Mouse (Mus musculus) liver, embryonic 16.5 days (tissue): ENCODE measurements around the gene Ankrd28. TPM values are rescaled to one million over a fixed set of nuclear protein-coding genes. Genes with fewer than 3 reads are reported as not detected.

Experiments
- ATAC-seq: fragments of 200-750 bp; cut with Nextera tagmentation; 2 replicates; pipeline ENCODE4 v1.8.0; 2017; ENCODE audit warnings: low read depth, mild to moderate bottlenecking, moderate number of reproducible peaks, moderate library complexity
- H3K27ac ChIP-seq: fragments of 300-500 bp; sonication (generic); 2 replicates; pipeline ENCODE4 v1.5.1; 2014; ENCODE audit warnings: mild to moderate bottlenecking, low read length
- H3K27me3 ChIP-seq: fragments of 300-500 bp; sonication (generic); 2 replicates; pipeline ENCODE4 v1.6.1; 2014; ENCODE audit warnings: low read depth, low read length, mixed read lengths; ENCODE audit not compliant: control insufficient read depth, insufficient read depth
- H3K36me3 ChIP-seq: fragments of 300-500 bp; sonication (generic); 2 replicates; pipeline ENCODE4 v1.6.1; 2014; ENCODE audit warnings: mild to moderate bottlenecking; ENCODE audit not compliant: control insufficient read depth, insufficient read depth
- H3K4me1 ChIP-seq: fragments of 300-500 bp; sonication (generic); 2 replicates; pipeline ENCODE4 v1.6.1; 2014; ENCODE audit warnings: low read depth, low read length, mixed read lengths; ENCODE audit not compliant: control insufficient read depth
- H3K4me2 ChIP-seq: fragments of 300-500 bp; sonication (generic); 2 replicates; pipeline ENCODE4 v1.6.1; 2014; ENCODE audit warnings: low read depth, low read length, mixed read lengths
- H3K4me3 ChIP-seq: fragments of 300-500 bp; sonication (generic); 2 replicates; pipeline ENCODE4 v1.5.1; 2014; ENCODE audit warnings: low read depth, mild to moderate bottlenecking, low read length
- H3K9ac ChIP-seq: fragments of 300-500 bp; sonication (generic); 2 replicates; pipeline ENCODE4 v1.6.1; 2014; ENCODE audit warnings: low read depth, low read length
- H3K9me3 ChIP-seq: fragments of 300-500 bp; sonication (generic); replicated peaks from 2 replicates; pipeline ENCODE4 v1.6.1; 2016; ENCODE audit warnings: low read length; ENCODE audit not compliant: control insufficient read depth
- WGBS: fragments of 180-500 bp; shearing (Covaris S2); extraction: QIAGEN DNeasy Blood & Tissue Kit; methylation state at CpG from one replicate; pipeline ENCODE4 v1.1.7; 2014; ENCODE audit not compliant: insufficient replicate concordance; 5-methylcytosine and 5-hydroxymethylcytosine counted together
- polyA plus RNA-seq: library from polyadenylated mRNA; unstranded; fragments of >200 nt; fragmentation: Nextera tagmentation; extraction: Ambion mirVana; gene quantifications from 2 replicates; pipeline ENCODE4 v1.2.1, GENCODE M21; 2015

Gene Ankrd28
- polyA plus RNA-seq, 1 experiment from 2014 or later, result 3.9 TPM

DNA sequence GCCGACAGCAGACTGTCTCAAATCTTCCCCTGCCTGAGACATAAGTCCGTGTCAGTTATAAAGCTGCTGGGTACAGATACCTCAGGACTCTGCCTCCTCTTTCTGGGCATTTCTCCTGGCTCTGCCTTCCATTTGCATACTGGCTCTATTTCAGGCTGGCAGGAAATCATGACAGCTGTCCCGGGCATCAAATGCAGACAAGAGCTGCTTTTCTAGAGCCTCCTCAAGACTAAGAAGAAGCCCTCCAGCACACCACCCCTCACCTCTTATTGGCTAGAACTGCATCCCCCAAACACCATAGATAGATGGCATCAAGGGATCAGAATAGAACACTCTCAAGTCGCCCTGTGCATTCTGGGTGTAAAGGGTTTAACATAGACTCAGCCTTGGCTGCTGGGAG is 24.2 kb upstream of the Ankrd28 start:
- Histone ChIP-seq H3K27ac (no peak overlapping the region), H3K4me3 (no peak overlapping the region), H3K9ac (no peak overlapping the region), H3K9me3 (no peaks in the 10 kb centered on the region), H3K27me3 (no peaks in the 10 kb centered on the region), H3K4me1 (no peaks in the 10 kb centered on the region), H3K36me3 (no peaks in the 10 kb centered on the region), H3K4me2 (no peak overlapping the region)
- whole genome bisulfite sequencing, result 53% methylated on average over 4 of the region's 4 CpGs
- no peak for ATAC-seq

DNA sequence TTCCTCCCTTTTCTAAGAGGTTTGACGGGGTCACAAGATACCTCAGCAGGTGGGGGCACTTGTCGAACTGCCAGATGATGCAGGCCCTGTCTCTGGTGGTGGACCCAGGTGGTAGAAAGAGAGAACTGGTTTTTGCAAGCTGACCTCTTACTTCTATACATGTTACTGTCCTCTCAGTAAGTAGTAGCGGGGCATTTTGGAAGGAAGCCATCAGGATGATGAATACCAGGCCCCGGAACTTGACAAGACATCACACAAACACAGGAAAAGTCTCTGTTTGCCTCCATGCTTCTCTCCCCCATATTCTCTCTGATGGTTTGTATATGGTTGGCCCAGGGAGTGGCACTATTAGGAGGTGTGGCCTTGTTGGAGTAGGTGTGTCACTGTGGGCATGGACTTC is 13.1 kb upstream of the Ankrd28 start:
- no peak for ATAC-seq
- Histone ChIP-seq H3K9ac (no peak overlapping the region), H3K27ac (no peak overlapping the region), H3K4me1 (no peaks in the 10 kb centered on the region), H3K9me3 (no peaks in the 10 kb centered on the region), H3K4me3 (no peak overlapping the region), H3K36me3 (no peaks in the 10 kb centered on the region), H3K4me2 (no peak overlapping the region), H3K27me3 (no peaks in the 10 kb centered on the region)
- WGBS, result 79% methylated on average over 4 of the region's 4 CpGs

DNA sequence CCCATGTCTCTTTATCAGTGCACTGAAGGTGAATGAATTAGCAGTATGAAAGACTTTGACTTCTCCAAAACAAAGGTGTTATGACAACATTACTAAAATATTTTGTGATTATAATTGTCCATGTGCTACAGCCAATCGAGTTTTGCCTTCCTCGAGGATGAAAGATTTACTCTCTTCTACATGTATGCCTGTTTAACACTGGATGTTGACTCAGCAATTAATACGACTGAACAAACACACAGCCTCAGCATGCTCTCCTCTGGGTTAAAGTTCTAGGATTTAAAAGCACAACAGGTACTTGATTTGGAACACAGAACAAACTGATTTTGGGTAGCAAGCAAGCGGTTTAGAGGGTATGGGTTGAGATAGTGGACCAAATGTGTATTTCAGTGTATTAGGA is 1.6 kb upstream of the Ankrd28 start:
- no peak for ATAC-seq
- Histone ChIP-seq H3K4me1 (peaks cover 8% of the 10 kb centered on the region), H3K4me3 (no peak overlapping the region), H3K27ac (no peak overlapping the region), H3K4me2 (no peak overlapping the region), H3K27me3 (no peaks in the 10 kb centered on the region), H3K9ac (no peak overlapping the region), H3K36me3 (no peaks in the 10 kb centered on the region), H3K9me3 (no peaks in the 10 kb centered on the region)
- WGBS, result 34% methylated on average over 4 of the region's 4 CpGs

DNA sequence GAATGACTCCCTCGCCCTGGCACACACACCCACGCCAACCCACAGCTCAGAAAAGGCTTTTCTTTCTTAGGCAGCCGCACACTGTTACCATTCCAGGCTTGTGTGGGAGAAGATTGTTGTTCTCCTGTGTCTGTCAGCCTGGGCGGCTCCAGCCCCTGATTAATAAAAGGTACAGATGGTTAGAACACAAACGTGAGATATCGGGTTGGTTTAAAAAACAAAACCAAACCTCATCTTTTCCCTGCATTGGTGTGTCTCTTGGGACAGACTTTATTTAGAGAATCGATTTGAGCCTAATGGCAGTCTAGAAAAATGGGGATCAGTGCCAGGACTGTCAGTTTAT is 890 bp upstream of the Ankrd28 start:
- Histone ChIP-seq H3K27me3 (no peaks in the 10 kb centered on the region), H3K4me2 (peak overlapping the region; percentile 98), H3K36me3 (no peaks in the 10 kb centered on the region), H3K27ac (no peak overlapping the region), H3K4me1 (peaks cover 8% of the 10 kb centered on the region), H3K4me3 (peak overlapping the region; percentile 92), H3K9me3 (no peaks in the 10 kb centered on the region), H3K9ac (peak overlapping the region; percentile 72)
- WGBS, result 7% methylated on average over 7 of the region's 7 CpGs
- no peak for ATAC-seq

DNA sequence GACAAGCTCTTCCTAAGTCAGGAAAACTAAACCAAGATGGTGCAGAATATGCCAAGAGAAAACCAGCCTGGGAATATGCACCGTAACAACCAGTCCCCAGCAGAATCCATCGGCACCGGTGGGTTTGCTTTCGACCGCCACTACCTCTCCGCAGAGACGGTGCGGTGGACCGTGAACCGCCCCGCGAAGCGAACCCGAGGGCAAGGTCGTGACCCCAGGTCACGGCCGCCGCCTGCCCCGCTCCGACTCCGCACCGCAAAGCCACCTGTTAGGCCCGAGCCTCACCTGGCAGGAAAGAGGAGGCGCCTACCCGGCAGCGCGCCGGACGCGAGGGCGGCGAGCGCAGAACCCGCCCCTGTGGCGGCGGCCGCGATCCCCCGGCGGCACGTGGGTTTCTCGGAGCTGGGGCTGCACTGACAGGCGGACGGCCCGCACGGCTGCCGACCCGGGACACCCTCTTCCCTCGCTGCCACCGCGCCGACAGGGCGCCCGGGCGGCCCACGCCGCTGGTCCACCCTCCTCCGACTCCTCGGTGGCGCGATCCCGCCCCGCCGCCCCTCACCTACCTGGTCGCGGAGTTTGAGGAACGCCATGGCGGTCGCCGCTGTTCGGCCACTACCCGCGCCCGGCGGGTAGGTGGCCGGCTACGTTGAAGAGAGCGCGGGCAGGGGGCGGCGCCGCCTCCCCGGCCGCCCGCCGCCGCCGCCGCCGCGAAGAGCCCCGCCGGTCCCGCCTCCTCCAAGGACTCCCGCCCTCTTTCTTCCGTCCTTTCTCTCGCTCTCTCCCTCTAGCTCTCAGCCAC is 489 bp downstream of the Ankrd28 start:
- H3K36me3 ChIP-seq, result no peaks in the 10 kb centered on the region
- no peaks in the 10 kb centered on the region for H3K27me3 ChIP-seq
- peak overlapping the region; percentile 82 for H3K9ac ChIP-seq
- peak; percentile 60 for ATAC-seq
- H3K9me3 ChIP-seq, result no peaks in the 10 kb centered on the region
- peaks cover 8% of the 10 kb centered on the region for H3K4me1 ChIP-seq
- WGBS, result under 1% methylated on average over 80 of the region's 97 CpGs
- H3K4me3 ChIP-seq, result peak overlapping the region; percentile 92
- H3K27ac ChIP-seq, result peak overlapping the region; percentile 84
- peak overlapping the region; percentile 98 for H3K4me2 ChIP-seq

DNA sequence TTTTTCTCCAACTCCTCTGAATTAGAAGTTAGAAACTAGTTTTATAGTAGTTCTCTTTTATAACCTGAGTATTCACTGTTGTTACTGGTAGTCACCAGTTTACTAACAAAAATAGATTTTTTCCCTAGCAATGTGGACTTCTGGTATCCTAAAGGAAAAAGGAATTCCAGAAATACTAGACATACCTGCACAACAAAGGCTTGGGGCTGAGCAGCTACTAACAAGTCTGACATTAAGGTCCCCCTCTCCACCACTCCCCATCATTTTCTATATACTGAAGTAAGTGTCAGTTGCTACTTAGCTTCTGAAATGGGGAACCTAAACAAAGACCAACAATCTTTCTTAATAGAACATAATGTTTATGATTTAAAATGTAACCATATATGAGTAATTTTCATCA is 3.2 kb downstream of the Ankrd28 start:
- Histone ChIP-seq H3K27ac (no peak overlapping the region), H3K4me2 (no peak overlapping the region), H3K4me1 (peaks cover 11% of the 10 kb centered on the region), H3K4me3 (no peak overlapping the region), H3K36me3 (no peaks in the 10 kb centered on the region), H3K27me3 (no peaks in the 10 kb centered on the region), H3K9ac (no peak overlapping the region), H3K9me3 (no peaks in the 10 kb centered on the region)
- no peak for ATAC-seq

DNA sequence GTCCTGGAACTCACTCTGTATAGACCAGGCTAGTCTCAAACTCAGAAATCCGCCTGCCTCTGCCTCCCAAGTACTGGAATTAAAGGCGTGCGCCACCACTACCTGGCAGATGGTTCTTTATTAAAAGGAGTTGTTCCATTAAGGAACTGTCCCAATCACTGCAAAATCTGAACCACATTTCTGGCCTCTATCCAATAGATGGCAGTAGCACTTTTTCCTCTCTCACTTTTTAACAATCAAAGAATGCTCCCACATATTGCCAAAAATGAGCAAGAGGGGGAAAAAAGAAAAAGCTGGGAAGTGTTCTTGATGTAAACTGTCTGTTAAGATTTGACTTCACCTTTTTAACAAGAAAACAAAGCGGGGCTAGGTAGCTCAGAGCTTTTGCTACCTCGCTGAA is 20.5 kb downstream of the Ankrd28 start:
- no peaks in the 10 kb centered on the region for H3K27me3 ChIP-seq
- no peaks in the 10 kb centered on the region for H3K36me3 ChIP-seq
- WGBS, result 86% methylated on average over 5 of the region's 5 CpGs
- H3K4me2 ChIP-seq, result no peak overlapping the region
- H3K27ac ChIP-seq, result no peak overlapping the region
- no peak for ATAC-seq
- H3K9ac ChIP-seq, result no peak overlapping the region
- no peaks in the 10 kb centered on the region for H3K4me1 ChIP-seq
- no peaks in the 10 kb centered on the region for H3K9me3 ChIP-seq
- H3K4me3 ChIP-seq, result no peak overlapping the region

DNA sequence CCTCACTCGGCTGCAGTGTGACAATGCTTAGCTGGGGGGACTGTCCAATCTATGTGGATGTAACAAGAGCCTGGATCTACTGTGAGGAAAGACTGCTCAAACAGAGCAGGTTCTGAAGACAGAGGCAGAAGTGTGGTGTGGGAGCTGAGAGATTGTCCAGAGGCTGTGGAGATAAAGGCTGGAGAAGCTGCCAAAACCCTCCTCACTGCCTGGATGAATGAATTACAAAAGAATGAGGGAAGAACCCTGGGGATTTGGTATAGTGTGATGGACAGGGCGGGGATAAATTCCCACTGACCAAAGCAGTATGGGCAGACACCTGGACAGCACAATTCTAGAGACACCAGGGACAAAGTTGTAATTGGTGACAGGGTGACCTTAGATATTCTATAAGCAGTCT is 26.7 kb downstream of the Ankrd28 start:
- ATAC-seq, result no peak
- Histone ChIP-seq H3K9ac (no peak overlapping the region), H3K36me3 (no peaks in the 10 kb centered on the region), H3K27me3 (no peaks in the 10 kb centered on the region), H3K27ac (no peak overlapping the region), H3K4me3 (no peak overlapping the region), H3K9me3 (no peaks in the 10 kb centered on the region), H3K4me2 (no peak overlapping the region), H3K4me1 (no peaks in the 10 kb centered on the region)
- WGBS, result 44% methylated on average over 2 of the region's 2 CpGs

DNA sequence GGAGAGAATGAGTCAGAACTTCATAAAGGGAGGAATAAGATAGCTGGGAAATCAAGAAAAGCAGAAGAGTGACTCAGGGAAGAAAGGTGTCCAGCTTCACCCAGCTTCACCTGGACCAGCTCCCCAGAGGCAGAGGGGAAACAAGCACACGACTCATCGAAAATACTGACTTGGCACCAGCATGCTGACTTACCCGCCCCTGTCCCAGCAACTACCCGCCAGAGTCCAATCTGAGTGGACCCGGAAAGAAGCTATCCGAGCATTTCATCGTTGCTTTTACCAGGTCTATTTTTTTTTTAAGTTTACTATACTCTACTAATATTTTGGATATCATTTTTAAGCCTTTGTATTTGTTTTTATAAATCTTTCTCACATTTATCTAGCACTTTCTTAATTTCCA is 29.5 kb downstream of the Ankrd28 start:
- H3K4me2 ChIP-seq, result no peak overlapping the region
- no peak overlapping the region for H3K27ac ChIP-seq
- no peak overlapping the region for H3K4me3 ChIP-seq
- H3K9ac ChIP-seq, result no peak overlapping the region
- H3K9me3 ChIP-seq, result no peaks in the 10 kb centered on the region
- no peaks in the 10 kb centered on the region for H3K36me3 ChIP-seq
- H3K4me1 ChIP-seq, result no peaks in the 10 kb centered on the region
- WGBS, result 70% methylated on average over 7 of the region's 7 CpGs
- no peak for ATAC-seq
- H3K27me3 ChIP-seq, result no peaks in the 10 kb centered on the region
